Mouse (Mus musculus) midbrain, embryonic 10.5 days (tissue): ENCODE results near the gene Grb2. TPM values are rescaled to one million over a fixed set of nuclear protein-coding genes. Genes with fewer than 3 reads are reported as not detected.
"Not testable (repeated sequence)": the region's sequence is repeated elsewhere in the genome, so short reads cannot be mapped to it uniquely, and the experiment has no call there.

Source experiments
- DNase-seq: peaks from one replicate; pipeline ENCODE4 v3.0.0-alpha.2; 2017; ENCODE audit warnings: low spot score
- H3K27ac ChIP-seq: fragments of 300-500 bp; sonication (generic); replicated peaks from 2 replicates; pipeline ENCODE4 v1.5.1; 2016; ENCODE audit warnings: mild to moderate bottlenecking
- H3K27me3 ChIP-seq: fragments of 300-500 bp; sonication (generic); 2 replicates; pipeline ENCODE4 v1.6.1; 2016; ENCODE audit warnings: low read depth, mild to moderate bottlenecking; ENCODE audit not compliant: poor library complexity, severe bottlenecking
- H3K36me3 ChIP-seq: fragments of 300-500 bp; sonication (generic); 2 replicates; pipeline ENCODE4 v1.6.1; 2016; ENCODE audit warnings: mild to moderate bottlenecking, moderate library complexity
- H3K4me1 ChIP-seq: fragments of 300-500 bp; sonication (generic); 2 replicates; pipeline ENCODE4 v1.6.1; 2016
- H3K4me3 ChIP-seq: fragments of 300-500 bp; sonication (generic); 2 replicates; pipeline ENCODE4 v1.5.1; 2016; ENCODE audit warnings: mild to moderate bottlenecking, moderate library complexity
- H3K9me3 ChIP-seq: fragments of 300-500 bp; sonication (generic); replicated peaks from 2 replicates; pipeline ENCODE4 v1.6.1; 2016; ENCODE audit warnings: mild to moderate bottlenecking
- WGBS: fragments of 180-500 bp; shearing (Covaris S2); methylation state at CpG from one replicate; pipeline ENCODE4 v1.1.7; 2016; 5-methylcytosine and 5-hydroxymethylcytosine counted together
- polyA plus RNA-seq: library from polyadenylated mRNA; unstranded; fragments of >200 nt; fragmentation: Nextera tagmentation; extraction: Ambion mirVana; gene quantifications from 2 replicates; pipeline ENCODE4 v1.2.1, GENCODE M21; 2016

Grb2 gene
- polyA plus RNA-seq, 1 experiment from 2014 or later: 81.7 TPM

DNA sequence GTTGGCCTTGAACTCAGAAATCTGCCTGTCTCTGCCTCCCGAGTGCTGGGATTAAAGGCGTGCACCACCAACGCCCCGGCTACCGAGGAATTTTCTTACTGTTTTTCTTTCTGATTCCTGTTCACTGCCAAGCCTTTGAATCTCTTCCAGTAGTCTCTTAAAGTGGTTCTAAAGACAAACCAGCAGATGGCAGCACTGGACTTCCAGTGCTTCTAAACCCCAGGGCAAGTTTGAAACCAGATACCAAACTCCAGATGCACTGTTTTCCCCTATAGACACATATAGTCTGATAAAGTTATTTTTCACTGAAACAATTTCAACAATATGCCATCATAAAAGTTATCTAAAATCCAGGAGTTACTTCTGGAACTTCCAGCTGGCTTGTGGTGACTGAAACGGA lies 60.9 kb downstream of the Grb2 start:
- Histone ChIP-seq H3K9me3 (no peaks in the 10 kb centered on the region), H3K36me3 (peaks cover 77% of the 10 kb centered on the region), H3K4me1 (peaks cover 11% of the 10 kb centered on the region), H3K27ac (no peak overlapping the region), H3K4me3 (no peak overlapping the region), H3K27me3 (no peaks in the 10 kb centered on the region)
- 69% methylated on average over 6 of the region's 6 CpGs for WGBS
- DNase-seq: no peak

GRCm38 (mm10) chr11:115646439-115646838 lies 62.0 kb downstream of the Grb2 start:
- 92% methylated on average over 9 of the region's 9 CpGs for WGBS
- Histone ChIP-seq H3K27me3 (no peaks in the 10 kb centered on the region), H3K36me3 (peaks cover 80% of the 10 kb centered on the region)

DNA sequence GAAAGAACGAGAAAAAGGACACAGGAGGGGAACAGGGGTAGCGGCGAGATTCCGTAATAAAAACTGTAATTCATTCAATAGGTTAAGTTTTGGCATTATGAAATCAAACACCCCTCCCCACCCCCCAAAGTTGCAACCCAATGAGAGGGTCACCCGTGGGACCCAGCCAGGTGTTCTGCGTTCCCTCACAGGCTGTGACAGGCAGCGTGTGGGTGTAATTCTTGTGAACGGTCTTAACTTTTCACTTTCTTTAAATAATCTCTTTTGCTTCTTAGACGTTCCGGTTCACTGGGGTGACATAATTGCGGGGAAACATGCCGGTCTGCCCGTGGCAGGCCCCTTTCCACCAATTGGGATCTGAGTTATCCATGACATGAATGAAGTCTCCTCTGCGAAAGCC lies 62.9 kb downstream of the Grb2 start:
- WGBS: 89% methylated on average over 14 of the region's 14 CpGs
- Histone ChIP-seq H3K36me3 (peaks cover 73% of the 10 kb centered on the region), H3K4me1 (peaks cover 16% of the 10 kb centered on the region)
- not testable (repeated sequence) for H3K4me3 ChIP-seq, H3K27me3 ChIP-seq, H3K27ac ChIP-seq, DNase-seq, H3K9me3 ChIP-seq

More at GRCm38 (mm10) chr11:115646439-115646838, 62.0 kb downstream of the Grb2 start:
- Histone ChIP-seq H3K4me1 (peaks cover 12% of the 10 kb centered on the region), H3K4me3 (no peak overlapping the region), H3K27ac (no peak overlapping the region), H3K9me3 (no peaks in the 10 kb centered on the region)
- no peak for DNase-seq

- Histone ChIP-seq H3K4me3 (no peak overlapping the region), H3K36me3 (peaks cover 63% of the 10 kb centered on the region), H3K27ac (no peak overlapping the region), H3K4me1 (peaks cover 6% of the 10 kb centered on the region; the same call in 1 of the 2 replicates), H3K27me3 (no peaks in the 10 kb centered on the region), H3K9me3 (no peaks in the 10 kb centered on the region)
- 94% methylated on average over 13 of the region's 13 CpGs for WGBS
- no peak for DNase-seq
Measured at GRCm38 (mm10) chr11:115644308-115644707, 64.1 kb downstream of the Grb2 start.

DNA sequence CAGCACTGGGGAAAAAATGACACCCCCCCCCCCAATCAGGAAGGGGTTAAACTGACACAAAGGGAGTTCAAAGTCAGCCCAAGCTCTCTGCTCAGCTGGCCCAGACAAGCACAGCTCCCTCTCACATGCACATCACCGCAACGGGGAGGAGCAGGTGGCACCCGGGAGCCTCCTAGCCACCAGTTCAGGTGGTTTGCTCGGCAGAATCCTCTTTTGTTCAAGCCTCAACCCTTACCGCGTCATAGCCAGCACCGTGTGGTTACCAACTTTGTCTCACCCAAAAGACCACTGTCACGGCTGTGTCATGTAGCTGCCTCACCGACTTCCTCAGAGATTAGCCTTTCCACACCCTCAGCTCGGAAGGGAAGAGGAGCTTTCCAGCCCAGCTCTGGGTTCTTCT lies 65.1 kb downstream of the Grb2 start:
- no peaks in the 10 kb centered on the region for H3K9me3 ChIP-seq
- 83% methylated on average over 10 of the region's 10 CpGs for WGBS
- peaks cover 5% of the 10 kb centered on the region; the same call in 1 of the 2 replicates for H3K4me1 ChIP-seq
- no peaks in the 10 kb centered on the region for H3K27me3 ChIP-seq
- no peak overlapping the region for H3K27ac ChIP-seq
- DNase-seq: no peak
- peak overlapping the region; percentile 1; the same call in 1 of the 2 replicates for H3K4me3 ChIP-seq
- H3K36me3 ChIP-seq: peaks cover 53% of the 10 kb centered on the region

GRCm38 (mm10) chr11:115642705-115643104 lies 65.7 kb downstream of the Grb2 start:
- Histone ChIP-seq H3K4me3 (no peak overlapping the region), H3K9me3 (no peaks in the 10 kb centered on the region), H3K27me3 (no peaks in the 10 kb centered on the region), H3K27ac (no peak overlapping the region), H3K36me3 (peaks cover 48% of the 10 kb centered on the region), H3K4me1 (peaks cover 5% of the 10 kb centered on the region; the same call in 1 of the 2 replicates)
- no peak for DNase-seq
- 93% methylated on average over 2 of the region's 2 CpGs for WGBS

DNA sequence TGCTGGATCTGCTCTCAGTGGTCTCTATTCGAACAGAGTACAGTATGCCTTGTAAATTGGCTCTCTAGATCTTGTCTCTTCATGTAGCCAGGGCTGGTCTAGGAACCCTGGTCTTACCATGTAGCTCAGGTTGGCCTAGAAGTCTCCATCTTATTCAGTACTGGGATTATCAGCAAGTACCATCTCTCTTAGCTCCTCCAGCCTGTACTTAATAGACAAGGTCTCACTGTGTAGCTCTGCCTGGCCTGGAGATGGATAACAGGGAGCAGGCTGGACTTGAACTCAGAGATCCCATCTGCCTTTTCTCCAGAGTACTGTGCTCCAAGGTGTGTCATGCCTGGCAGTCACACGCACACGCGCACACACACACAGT lies 66.7 kb downstream of the Grb2 start:
- H3K27ac ChIP-seq: 0 out of 2 replicates have a peak overlapping the region, but pooled peaks have one; percentile 2
- peaks cover 5% of the 10 kb centered on the region; the same call in 1 of the 2 replicates for H3K4me1 ChIP-seq
- no peak for DNase-seq
- no peaks in the 10 kb centered on the region for H3K27me3 ChIP-seq
- 86% methylated on average over 4 of the region's 4 CpGs for WGBS
- no peaks in the 10 kb centered on the region for H3K9me3 ChIP-seq
- H3K4me3 ChIP-seq: no peak overlapping the region
- H3K36me3 ChIP-seq: peaks cover 38% of the 10 kb centered on the region

DNA sequence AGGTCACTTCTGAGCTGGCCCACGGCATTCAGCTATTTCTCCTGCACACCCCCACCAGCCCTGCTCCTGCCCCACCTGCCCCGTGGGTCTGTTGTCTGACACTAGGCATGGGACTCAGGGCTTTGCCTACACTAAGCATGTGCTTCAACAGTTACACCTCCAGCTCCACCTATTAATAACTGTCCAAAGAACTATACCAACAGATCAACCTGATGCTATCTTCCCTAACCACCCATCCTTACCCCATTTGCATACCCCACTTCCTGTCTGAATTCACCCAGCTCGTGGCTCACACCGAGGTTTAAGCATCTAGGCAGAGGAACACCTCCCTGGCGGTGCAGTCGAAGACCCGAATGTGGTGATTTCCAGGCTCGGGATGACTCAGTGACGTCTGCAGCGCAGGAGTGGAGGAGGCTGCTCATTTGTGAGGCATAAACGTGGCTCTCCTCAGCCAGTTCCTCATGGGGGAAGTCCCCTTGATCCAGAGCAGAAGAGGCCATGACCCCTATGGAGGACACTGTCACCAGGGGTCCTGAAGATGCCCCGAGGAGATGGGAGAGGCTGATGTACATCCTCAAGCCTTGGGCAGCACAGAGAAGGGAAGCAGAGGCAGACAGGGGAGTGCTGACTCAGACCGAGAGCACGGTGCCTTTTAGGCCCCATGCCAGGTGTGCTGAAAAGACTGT lies 67.3 kb downstream of the Grb2 start:
- WGBS: 64% methylated on average over 14 of the region's 14 CpGs
- Histone ChIP-seq H3K36me3 (peaks cover 33% of the 10 kb centered on the region), H3K4me3 (no peak overlapping the region), H3K27ac (peak overlapping the region; percentile 2; the same call in 1 of the 2 replicates), H3K4me1 (peaks cover 5% of the 10 kb centered on the region; the same call in 1 of the 2 replicates), H3K9me3 (no peaks in the 10 kb centered on the region), H3K27me3 (no peaks in the 10 kb centered on the region)
- DNase-seq: no peak

DNA sequence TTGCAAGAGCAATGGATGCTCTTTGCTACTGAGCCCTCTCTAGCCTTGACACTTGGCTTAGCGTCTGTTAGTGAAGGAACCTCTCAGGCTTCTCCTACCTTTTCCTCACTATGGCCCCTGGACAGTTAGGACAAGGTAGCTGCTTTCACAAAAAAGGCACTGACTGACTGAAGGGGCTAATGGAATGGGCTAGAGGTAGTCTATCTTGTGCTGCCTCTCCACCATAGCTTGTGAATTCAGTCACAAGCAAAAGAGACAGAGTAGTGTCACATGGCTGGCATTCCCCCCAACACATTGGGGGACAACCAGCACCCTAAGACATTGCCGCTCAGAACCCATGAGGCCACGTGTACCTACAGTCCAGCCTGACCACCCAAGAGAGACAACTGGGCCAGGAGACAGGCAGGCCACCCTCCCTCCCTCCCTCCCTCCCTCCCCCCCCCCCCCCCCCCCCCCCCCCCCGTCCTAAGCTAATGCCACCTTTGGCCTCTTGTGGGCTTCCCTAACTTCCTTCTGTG lies 68.0 kb downstream of the Grb2 start:
- 91% methylated on average over 3 of the region's 4 CpGs for WGBS

DNA sequence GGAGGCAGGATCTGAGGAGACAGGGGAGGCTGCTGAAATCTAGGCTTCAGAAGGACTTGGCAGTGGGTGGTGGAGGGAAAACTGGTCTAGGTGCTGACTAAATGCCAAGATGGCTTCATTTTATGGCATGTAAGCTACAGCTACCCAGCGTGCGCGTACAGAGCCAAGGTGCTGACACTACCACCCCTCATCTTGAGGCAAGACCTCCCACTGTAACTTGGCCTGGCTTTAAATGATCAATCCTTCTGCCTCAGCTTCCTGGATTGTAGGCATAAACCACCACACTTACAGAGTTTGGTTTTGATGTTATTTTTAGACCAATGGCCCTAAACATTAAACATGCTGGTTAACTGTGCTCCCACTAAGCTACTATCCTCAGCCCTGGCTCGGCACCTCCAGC lies 68.9 kb downstream of the Grb2 start:
- Histone ChIP-seq H3K36me3 (peaks cover 19% of the 10 kb centered on the region), H3K27ac (no peak overlapping the region), H3K4me1 (peaks cover 5% of the 10 kb centered on the region; the same call in 1 of the 2 replicates), H3K9me3 (no peaks in the 10 kb centered on the region), H3K4me3 (no peak overlapping the region), H3K27me3 (no peaks in the 10 kb centered on the region)
- no peak for DNase-seq
- 91% methylated on average over 4 of the region's 4 CpGs for WGBS

More for the DNA sequence above, 68.0 kb downstream of the Grb2 start:
- Histone ChIP-seq H3K27ac (no peak overlapping the region), H3K9me3 (no peaks in the 10 kb centered on the region), H3K36me3 (peaks cover 26% of the 10 kb centered on the region), H3K4me1 (peaks cover 5% of the 10 kb centered on the region; the same call in 1 of the 2 replicates), H3K27me3 (no peaks in the 10 kb centered on the region), H3K4me3 (no peak overlapping the region)
- DNase-seq: no peak

- H3K4me3 ChIP-seq: no peak overlapping the region
- DNase-seq: no peak
- no peak overlapping the region for H3K27ac ChIP-seq
- WGBS: 86% methylated on average over 5 of the region's 5 CpGs
- no peaks in the 10 kb centered on the region for H3K9me3 ChIP-seq
- peaks cover 13% of the 10 kb centered on the region for H3K36me3 ChIP-seq
- H3K4me1 ChIP-seq: peaks cover 5% of the 10 kb centered on the region; the same call in 1 of the 2 replicates
- no peaks in the 10 kb centered on the region for H3K27me3 ChIP-seq
Measured at GRCm38 (mm10) chr11:115638498-115639409, 69.6 kb downstream of the Grb2 start.

DNA sequence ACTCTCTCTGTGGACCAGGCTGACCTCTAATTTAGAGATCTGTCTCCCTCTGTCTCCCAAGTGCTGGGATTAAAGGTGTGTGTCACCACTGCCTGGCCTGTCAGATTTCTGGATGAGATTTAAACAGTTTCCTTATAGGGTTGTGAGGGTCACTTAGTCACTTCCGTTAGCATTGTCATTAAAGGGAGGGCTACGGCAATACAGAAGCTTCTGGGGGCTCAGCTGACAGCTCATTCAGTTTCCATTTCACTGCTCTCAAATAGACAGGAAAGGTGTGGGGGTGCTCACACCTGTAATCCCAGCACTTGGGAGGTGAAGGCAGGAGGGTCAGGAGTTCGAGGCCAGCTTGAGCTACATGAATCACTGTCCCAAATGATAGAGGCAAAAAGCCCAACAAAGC lies 71.4 kb downstream of the Grb2 start:
- H3K27ac ChIP-seq: no peak overlapping the region
- H3K9me3 ChIP-seq: no peaks in the 10 kb centered on the region
- no peaks in the 10 kb centered on the region for H3K27me3 ChIP-seq
- DNase-seq: no peak
- H3K36me3 ChIP-seq: no peaks in the 10 kb centered on the region
- peaks cover 5% of the 10 kb centered on the region; the same call in 1 of the 2 replicates for H3K4me1 ChIP-seq
- H3K4me3 ChIP-seq: no peak overlapping the region
- 81% methylated on average over 3 of the region's 3 CpGs for WGBS
